ENCODE assay signal across 8 mouse cellular contexts in genomic region chr3:134190046-134190445, GRCm38 (mm10). TPM values are rescaled to one million over a fixed set of nuclear protein-coding genes. Genes with fewer than 3 reads are reported as not detected.
DNase-seq lines count a peak whose midpoint lies in the region; ATAC-seq and TF ChIP-seq lines count a peak whose summit lies in the region.

No protein-coding gene starts in this region.

- no peak overlapping the region for H3K27ac ChIP-seq in heart, adult 2 months
- no peak overlapping the region for H3K27ac ChIP-seq in cortical plate, adult 2 months (ENCODE audit: insufficient read depth, low read length)
- H3K27ac ChIP-seq in heart, embryonic 14.5 days (replicated peaks in 1 of 2; ENCODE audit: control insufficient read depth in 1 of 2, insufficient read depth in 1 of 2, low read depth in 2 of 2, low read length in 2 of 2): peak overlapping the region; percentile 55 to 57
- no peak overlapping the region for H3K27ac ChIP-seq in liver, embryonic 12.5 days
- no peak overlapping the region; the same call in 1 of the 2 replicates for H3K27ac ChIP-seq in stomach, embryonic 16.5 days (ENCODE audit: low read length)

- peak; percentile 9 to 18 for DNase-seq in heart, adult 2 months
- no peak for DNase-seq in heart, adult 9 months (ENCODE audit: low spot score in 2 of 2)
- no peak for DNase-seq in gastrocnemius, adult 18-20 months (ENCODE audit: low spot score)
- DNase-seq in thymus, postnatal 36 days: no peak

- TF ChIP-seq EP300 in heart, adult 2 months (IDR thresholded peaks at IDR 0.05; ENCODE audit: insufficient read depth, low read depth, low read length): no peak

- intact Hi-C loops in heart, adult 2 months (cut with DNase I): no loop called here

- no peak for ATAC-seq in heart, embryonic 14.5 days (ENCODE audit: insufficient number of reproducible peaks, insufficient read depth, low FRiP score, low read depth)
- ATAC-seq in liver, embryonic 12.5 days: no peak
- ATAC-seq in stomach, embryonic 16.5 days (ENCODE audit: insufficient read depth, low FRiP score): peak; percentile 80

- H3K4me1 ChIP-seq in heart, adult 2 months (ENCODE audit: control insufficient read depth, insufficient read depth, low read length): no peaks in the 10 kb centered on the region
- H3K4me1 ChIP-seq in cortical plate, adult 2 months (ENCODE audit: control insufficient read depth, insufficient read depth, low read length): no peaks in the 10 kb centered on the region
- peaks cover 2 to 8% of the 10 kb centered on the region in 2 experiments; a peak in 2 of 4 replicates for H3K4me1 ChIP-seq in heart, embryonic 14.5 days (ENCODE audit: control insufficient read depth in 2 of 2, insufficient read depth in 2 of 2, low read length in 2 of 2)
- H3K4me1 ChIP-seq in liver, embryonic 12.5 days: no peaks in the 10 kb centered on the region
- H3K4me1 ChIP-seq in stomach, embryonic 16.5 days (ENCODE audit: control insufficient read depth, insufficient read depth, low read length): 0 out of 2 replicates have a peak, but pooled peaks cover 3% of the 10 kb centered on the region

- no peak for TF ChIP-seq CTCF in heart, adult 2 months (IDR thresholded peaks at IDR 0.05)
- TF ChIP-seq CTCF in cortical plate, adult 2 months (IDR thresholded peaks at IDR 0.05; ENCODE audit: extremely low read depth, insufficient read depth, low read length): no peak

- H3K4me2 ChIP-seq in heart, embryonic 14.5 days (ENCODE audit: low read length): peak overlapping the region; percentile 75
- H3K4me2 ChIP-seq in liver, embryonic 12.5 days: peak overlapping the region; percentile 32
- H3K4me2 ChIP-seq in stomach, embryonic 16.5 days (ENCODE audit: low read depth, low read length): peak overlapping the region; percentile 46; the same call in 1 of the 2 replicates

- H3K36me3 ChIP-seq in heart, adult 2 months (ENCODE audit: control insufficient read depth, insufficient read depth, low read length): no peaks in the 10 kb centered on the region
- H3K36me3 ChIP-seq in heart, embryonic 14.5 days (ENCODE audit: control insufficient read depth, insufficient read depth, low read length): no peaks in the 10 kb centered on the region
- H3K36me3 ChIP-seq in liver, embryonic 12.5 days: no peaks in the 10 kb centered on the region
- H3K36me3 ChIP-seq in stomach, embryonic 16.5 days (ENCODE audit: control insufficient read depth, insufficient read depth, low read length): no peaks in the 10 kb centered on the region

- no peaks in the 10 kb centered on the region for H3K79me2 ChIP-seq in heart, adult 2 months (replicated peaks; ENCODE audit: control insufficient read depth, insufficient read depth, low read length)

- WGBS in heart, adult 2 months: 33% methylated on average over 11 of the region's 11 CpGs
- WGBS in heart, embryonic 14.5 days: 19% methylated on average over 11 of the region's 11 CpGs
- 62% methylated on average over 11 of the region's 11 CpGs for WGBS in liver, embryonic 12.5 days (ENCODE audit: insufficient replicate concordance)
- 32% methylated on average over 11 of the region's 11 CpGs for WGBS in stomach, embryonic 16.5 days

- no peaks in the 10 kb centered on the region for H3K27me3 ChIP-seq in heart, adult 2 months (ENCODE audit: control insufficient read depth, insufficient read depth, low read length)
- no peaks in the 10 kb centered on the region for H3K27me3 ChIP-seq in heart, embryonic 14.5 days (ENCODE audit: control insufficient read depth, insufficient read depth, low read length)
- no peaks in the 10 kb centered on the region for H3K27me3 ChIP-seq in liver, embryonic 12.5 days (replicated peaks)
- no peaks in the 10 kb centered on the region for H3K27me3 ChIP-seq in stomach, embryonic 16.5 days (ENCODE audit: control insufficient read depth, insufficient read depth, low read length)

- no peak overlapping the region for H3K9ac ChIP-seq in heart, adult 2 months (ENCODE audit: low read depth, low read length)
- H3K9ac ChIP-seq in heart, embryonic 14.5 days (ENCODE audit: low read length): peak overlapping the region; percentile 62
- H3K9ac ChIP-seq in liver, embryonic 12.5 days: no peak overlapping the region
- no peak overlapping the region for H3K9ac ChIP-seq in stomach, embryonic 16.5 days (ENCODE audit: low read length)

- H3K9me3 ChIP-seq in heart, embryonic 14.5 days (ENCODE audit: control insufficient read depth, low read length): no peaks in the 10 kb centered on the region
- H3K9me3 ChIP-seq in liver, embryonic 12.5 days (replicated peaks): no peaks in the 10 kb centered on the region
- H3K9me3 ChIP-seq in stomach, embryonic 16.5 days (replicated peaks; ENCODE audit: control insufficient read depth, low read length): no peaks in the 10 kb centered on the region

- peak overlapping the region; percentile 42 for H3K4me3 ChIP-seq in heart, adult 2 months
- H3K4me3 ChIP-seq in cortical plate, adult 2 months (ENCODE audit: insufficient read depth, low read length): peak overlapping the region; percentile 39
- H3K4me3 ChIP-seq in heart, embryonic 14.5 days (ENCODE audit: control insufficient read depth in 1 of 2, insufficient read depth in 1 of 2, low read depth in 1 of 2, low read length in 2 of 2): peak overlapping the region; percentile 41 to 56
- H3K4me3 ChIP-seq in liver, embryonic 12.5 days: no peak overlapping the region
- H3K4me3 ChIP-seq in stomach, embryonic 16.5 days (replicated peaks; ENCODE audit: low read length): peak overlapping the region; percentile 31

- TF ChIP-seq POLR2A in heart, adult 2 months (IDR thresholded peaks at IDR 0.05; ENCODE audit: insufficient read depth, low read depth, low read length): no peak
- no peak for TF ChIP-seq POLR2A in cortical plate, adult 2 months (IDR thresholded peaks at IDR 0.05; ENCODE audit: extremely low read depth, insufficient read depth, low read length)

RNA-seq across cellular contexts. Expression of gene Cxxc4, which starts 46.2 kb away (rescaled TPM):
- 1 to 10 TPM; 2.9 to 4.1 TPM for total RNA-seq in heart, adult 2 months (2021)
- 1.2 and 1.5 TPM in 2 replicates for polyA plus RNA-seq in heart, adult 2 months (2012; rRNA removed)
- 12.6 and 13.3 TPM in 2 replicates for polyA plus RNA-seq in cortical plate, adult 2 months (2012; rRNA removed)
- polyA plus RNA-seq in heart, embryonic 14.5 days (2014; fragmentation: Nextera tagmentation; extraction: Ambion mirVana): 5.4 and 6.2 TPM in 2 replicates
- 0.72 and 0.73 TPM in 2 replicates for polyA plus RNA-seq in liver, embryonic 12.5 days (2016; fragmentation: Nextera tagmentation; extraction: Ambion mirVana)
- 4.1 and 4.9 TPM in 2 replicates for polyA plus RNA-seq in stomach, embryonic 16.5 days (2015; fragmentation: Nextera tagmentation; extraction: Ambion mirVana)
- total RNA-seq in gastrocnemius, adult 18-20 months (2021): under 1 TPM; 0.27 to 0.45 TPM

Comparison
In these comparisons a context has a peak if more than half of its experiments do, and no peak if none do; other contexts are left out.
1. DNase-seq: peak in heart, adult 2 months (2 of 2); none in heart, adult 9 months (0 of 2), gastrocnemius, adult 18-20 months (single experiment) and thymus, postnatal 36 days (0 of 2).
2. H3K27ac ChIP-seq: peak in heart, embryonic 14.5 days (2 of 2); none in heart, adult 2 months (single experiment), cortical plate, adult 2 months (single experiment), liver, embryonic 12.5 days (single experiment) and stomach, embryonic 16.5 days (single experiment).
3. Peak in every context shown above with its lines, with median percentiles within 50 percentile points of each other: H3K4me2 ChIP-seq.